Comparison of ENCODE assay signal across 8 mouse cellular contexts in genomic region chr19:60890391-60891122, GRCm38 (mm10). TPM values are rescaled to one million over a fixed set of nuclear protein-coding genes. Genes with fewer than 3 reads are reported as not detected.
DNase-seq lines count a peak whose midpoint lies in the region; ATAC-seq lines count a peak whose summit lies in the region.

No protein-coding gene starts in this region.

- ATAC-seq in forebrain, embryonic 13.5 days = peak; percentile 74
- no peak for ATAC-seq in liver, embryonic 16.5 days (ENCODE audit: low read depth)
- peak; percentile 21; the same call in 1 of the 2 replicates for ATAC-seq in stomach, embryonic 14.5 days (ENCODE audit: insufficient number of reproducible peaks, insufficient read depth, low FRiP score, low read depth)

- peak overlapping the region; percentile 95 for H3K27ac ChIP-seq in forebrain, embryonic 13.5 days
- H3K27ac ChIP-seq in hindbrain, embryonic 10.5 days = peak overlapping the region; percentile 98
- H3K27ac ChIP-seq in liver, embryonic 16.5 days (ENCODE audit: low read length) = peak overlapping the region; percentile 56
- peak overlapping the region; percentile 80 for H3K27ac ChIP-seq in stomach, embryonic 14.5 days (ENCODE audit: low read length)

- H3K9ac ChIP-seq in forebrain, embryonic 13.5 days = peak overlapping the region; percentile 81
- peak overlapping the region; percentile 97 for H3K9ac ChIP-seq in liver, embryonic 16.5 days (ENCODE audit: low read depth, low read length)
- peak overlapping the region; percentile 53 for H3K9ac ChIP-seq in stomach, embryonic 14.5 days (replicated peaks; ENCODE audit: low read depth, low read length)

- no peaks in the 10 kb centered on the region for H3K27me3 ChIP-seq in forebrain, embryonic 13.5 days
- no peaks in the 10 kb centered on the region for H3K27me3 ChIP-seq in hindbrain, embryonic 10.5 days (ENCODE audit: insufficient read depth, poor library complexity, severe bottlenecking)
- peaks cover 3% of the 10 kb centered on the region; the same call in 1 of the 2 replicates for H3K27me3 ChIP-seq in liver, embryonic 16.5 days (ENCODE audit: control insufficient read depth, insufficient read depth, low read depth, low read length)
- no peaks in the 10 kb centered on the region for H3K27me3 ChIP-seq in stomach, embryonic 14.5 days (ENCODE audit: control insufficient read depth, insufficient read depth, low read length)

- H3K4me3 ChIP-seq in forebrain, embryonic 13.5 days = peak overlapping the region; percentile 79
- H3K4me3 ChIP-seq in hindbrain, embryonic 10.5 days = peak overlapping the region; percentile 82
- H3K4me3 ChIP-seq in liver, embryonic 16.5 days (ENCODE audit: low read depth, low read length) = peak overlapping the region; percentile 92
- peak overlapping the region; percentile 57 for H3K4me3 ChIP-seq in stomach, embryonic 14.5 days (ENCODE audit: low read depth, low read length)

- under 1% methylated on average over 41 of the region's 41 CpGs for WGBS in forebrain, embryonic 13.5 days
- WGBS in hindbrain, embryonic 10.5 days = under 1% methylated on average over 39 of the region's 41 CpGs
- under 1% methylated on average over 41 of the region's 41 CpGs for WGBS in liver, embryonic 16.5 days (ENCODE audit: insufficient replicate concordance)
- under 1% methylated on average over 41 of the region's 41 CpGs for WGBS in stomach, embryonic 14.5 days

- peaks cover 22% of the 10 kb centered on the region for H3K4me1 ChIP-seq in forebrain, embryonic 13.5 days
- H3K4me1 ChIP-seq in hindbrain, embryonic 10.5 days (replicated peaks) = peaks cover 19% of the 10 kb centered on the region
- peaks cover 34% of the 10 kb centered on the region for H3K4me1 ChIP-seq in liver, embryonic 16.5 days (ENCODE audit: control insufficient read depth, low read depth, low read length)
- H3K4me1 ChIP-seq in stomach, embryonic 14.5 days (ENCODE audit: control insufficient read depth, insufficient read depth, low read length) = peaks cover 5% of the 10 kb centered on the region; the same call in 1 of the 2 replicates

- H3K36me3 ChIP-seq in forebrain, embryonic 13.5 days (ENCODE audit: poor library complexity, severe bottlenecking) = no peaks in the 10 kb centered on the region
- H3K36me3 ChIP-seq in hindbrain, embryonic 10.5 days = no peaks in the 10 kb centered on the region
- H3K36me3 ChIP-seq in liver, embryonic 16.5 days (ENCODE audit: control insufficient read depth, insufficient read depth) = no peaks in the 10 kb centered on the region
- no peaks in the 10 kb centered on the region for H3K36me3 ChIP-seq in stomach, embryonic 14.5 days (ENCODE audit: control insufficient read depth, insufficient read depth, low read length)

- H3K9me3 ChIP-seq in forebrain, embryonic 13.5 days (replicated peaks) = no peaks in the 10 kb centered on the region
- H3K9me3 ChIP-seq in hindbrain, embryonic 10.5 days = no peaks in the 10 kb centered on the region
- H3K9me3 ChIP-seq in liver, embryonic 16.5 days (replicated peaks; ENCODE audit: control insufficient read depth, low read length) = no peaks in the 10 kb centered on the region
- no peaks in the 10 kb centered on the region for H3K9me3 ChIP-seq in stomach, embryonic 14.5 days (ENCODE audit: control insufficient read depth, low read depth, low read length)

- DNase-seq in adrenal gland, adult (ENCODE audit: inconsistent age in 2 of 2, low spot score in 1 of 2) = peak; percentile 74 to 89
- DNase-seq in adrenal gland, postnatal 25 days = no peak
- peak; percentile 73 for DNase-seq in right cerebral cortex, postnatal 25 days
- DNase-seq in right cerebral cortex, postnatal 4 days = no peak
- peak; percentile 82 for DNase-seq in hindbrain, embryonic 10.5 days (ENCODE audit: low spot score)

- H3K4me2 ChIP-seq in forebrain, embryonic 13.5 days = peak overlapping the region; percentile 74
- peak overlapping the region; percentile 99 for H3K4me2 ChIP-seq in liver, embryonic 16.5 days (ENCODE audit: low read depth, low read length)
- peak overlapping the region; percentile 67 for H3K4me2 ChIP-seq in stomach, embryonic 14.5 days (replicated peaks; ENCODE audit: low read depth, low read length)

RNA-seq across cellular contexts. Expression of gene Grk5, which starts 1.0 kb away (rescaled TPM):
- 17.9 and 25.6 TPM in 2 replicates for total RNA-seq in adrenal gland, postnatal 25 days (2021)
- 1.8 and 2.3 TPM in 2 replicates for polyA plus RNA-seq in forebrain, embryonic 13.5 days (2015; fragmentation: Nextera tagmentation; extraction: Ambion mirVana)
- 2.3 and 2.8 TPM in 2 replicates for polyA plus RNA-seq in hindbrain, embryonic 10.5 days (2016; fragmentation: Nextera tagmentation; extraction: Ambion mirVana)
- 0.56 and 0.72 TPM in 2 replicates for polyA plus RNA-seq in liver, embryonic 16.5 days (2015; fragmentation: Nextera tagmentation; extraction: Ambion mirVana)
- polyA plus RNA-seq in stomach, embryonic 14.5 days (2014; fragmentation: Nextera tagmentation; extraction: Ambion mirVana) = 3.6 and 4.3 TPM in 2 replicates

RNA-seq across cellular contexts. Expression of gene Prdx3, which starts 16.2 kb away (rescaled TPM):
- total RNA-seq in adrenal gland, postnatal 25 days (2021) = 795 and 810 TPM in 2 replicates
- polyA plus RNA-seq in forebrain, embryonic 13.5 days (2015; fragmentation: Nextera tagmentation; extraction: Ambion mirVana) = 81.2 and 81.4 TPM in 2 replicates
- polyA plus RNA-seq in hindbrain, embryonic 10.5 days (2016; fragmentation: Nextera tagmentation; extraction: Ambion mirVana) = 108 and 111 TPM in 2 replicates
- 326 and 354 TPM in 2 replicates for polyA plus RNA-seq in liver, embryonic 16.5 days (2015; fragmentation: Nextera tagmentation; extraction: Ambion mirVana)
- polyA plus RNA-seq in stomach, embryonic 14.5 days (2014; fragmentation: Nextera tagmentation; extraction: Ambion mirVana) = 107 and 108 TPM in 2 replicates

RNA-seq across cellular contexts. Expression of gene Sfxn4, which starts 29.3 kb away (rescaled TPM):
- 7.6 and 8.8 TPM in 2 replicates for total RNA-seq in adrenal gland, postnatal 25 days (2021)
- polyA plus RNA-seq in forebrain, embryonic 13.5 days (2015; fragmentation: Nextera tagmentation; extraction: Ambion mirVana) = 10.5 and 11.1 TPM in 2 replicates
- 13.8 and 16.0 TPM in 2 replicates for polyA plus RNA-seq in hindbrain, embryonic 10.5 days (2016; fragmentation: Nextera tagmentation; extraction: Ambion mirVana)
- 0.76 and 0.81 TPM in 2 replicates for polyA plus RNA-seq in liver, embryonic 16.5 days (2015; fragmentation: Nextera tagmentation; extraction: Ambion mirVana)
- 6.3 and 7.6 TPM in 2 replicates for polyA plus RNA-seq in stomach, embryonic 14.5 days (2014; fragmentation: Nextera tagmentation; extraction: Ambion mirVana)

Comparison
In these comparisons a context has a peak if more than half of its experiments do, and no peak if none do; other contexts are left out.
1. DNase-seq: peak in adrenal gland, adult (2 of 2), right cerebral cortex, postnatal 25 days (single experiment) and hindbrain, embryonic 10.5 days (single experiment); none in adrenal gland, postnatal 25 days (single experiment) and right cerebral cortex, postnatal 4 days (single experiment).
2. Peak in every context shown above with its lines, with median percentiles within 50 percentile points of each other: H3K27ac ChIP-seq, H3K4me2 ChIP-seq, H3K4me3 ChIP-seq and H3K9ac ChIP-seq.